Mouse (Mus musculus) embryonic facial prominence, embryonic 13.5 days (tissue): Measurements from ENCODE around the gene Ubtf. TPM values are rescaled to one million over a fixed set of nuclear protein-coding genes. Genes with fewer than 3 reads are reported as not detected.
A peak's percentile ranks its signal among the peaks of the same experiment; 100 is the strongest.

Experiments
- ATAC-seq: fragments of 200-750 bp; cut with Nextera tagmentation; 2 replicates; pipeline ENCODE4 v1.8.0; 2017; ENCODE audit warnings: low read depth; ENCODE audit not compliant: insufficient number of reproducible peaks, insufficient read depth, low FRiP score, low TSS enrichment
- H3K27ac ChIP-seq: fragments of 300-500 bp; sonication (generic); 2 replicates; pipeline ENCODE4 v1.5.1; 2015; ENCODE audit warnings: moderate library complexity, mild to moderate bottlenecking, inconsistent platforms
- H3K27me3 ChIP-seq: fragments of 300-500 bp; sonication (generic); 2 replicates; pipeline ENCODE4 v1.6.1; 2015; ENCODE audit warnings: mild to moderate bottlenecking, inconsistent platforms
- H3K36me3 ChIP-seq: fragments of 300-500 bp; sonication (generic); 2 replicates; pipeline ENCODE4 v1.6.1; 2015; ENCODE audit warnings: mild to moderate bottlenecking, inconsistent platforms
- H3K4me1 ChIP-seq: fragments of 300-500 bp; sonication (generic); 2 replicates; pipeline ENCODE4 v1.6.1; 2015; ENCODE audit warnings: inconsistent platforms
- H3K4me2 ChIP-seq: fragments of 300-500 bp; sonication (generic); 2 replicates; pipeline ENCODE4 v1.6.1; 2015; ENCODE audit warnings: moderate library complexity, mild to moderate bottlenecking, inconsistent platforms
- H3K4me3 ChIP-seq: fragments of 300-500 bp; sonication (generic); 2 replicates; pipeline ENCODE4 v1.5.1; 2015; ENCODE audit warnings: mild to moderate bottlenecking, inconsistent platforms
- H3K9ac ChIP-seq: fragments of 300-500 bp; sonication (generic); 2 replicates; pipeline ENCODE4 v1.6.1; 2015; ENCODE audit warnings: mild to moderate bottlenecking, inconsistent platforms
- H3K9me3 ChIP-seq: fragments of 300-500 bp; sonication (generic); 2 replicates; pipeline ENCODE4 v1.6.1; 2016; ENCODE audit warnings: inconsistent platforms
- WGBS: fragments of 180-500 bp; shearing (Covaris S2); methylation state at CpG from one replicate; pipeline ENCODE4 v1.1.7; 2015; ENCODE audit warnings: mixed read lengths; 5-methylcytosine and 5-hydroxymethylcytosine counted together
- polyA plus RNA-seq: library from polyadenylated mRNA; unstranded; fragments of >200 nt; fragmentation: Nextera tagmentation; extraction: Ambion mirVana; gene quantifications from 2 replicates; pipeline ENCODE4 v1.2.1, GENCODE M21; 2015

Gene Ubtf
- polyA plus RNA-seq, 1 experiment from 2014 or later: 88.5 TPM

DNA sequence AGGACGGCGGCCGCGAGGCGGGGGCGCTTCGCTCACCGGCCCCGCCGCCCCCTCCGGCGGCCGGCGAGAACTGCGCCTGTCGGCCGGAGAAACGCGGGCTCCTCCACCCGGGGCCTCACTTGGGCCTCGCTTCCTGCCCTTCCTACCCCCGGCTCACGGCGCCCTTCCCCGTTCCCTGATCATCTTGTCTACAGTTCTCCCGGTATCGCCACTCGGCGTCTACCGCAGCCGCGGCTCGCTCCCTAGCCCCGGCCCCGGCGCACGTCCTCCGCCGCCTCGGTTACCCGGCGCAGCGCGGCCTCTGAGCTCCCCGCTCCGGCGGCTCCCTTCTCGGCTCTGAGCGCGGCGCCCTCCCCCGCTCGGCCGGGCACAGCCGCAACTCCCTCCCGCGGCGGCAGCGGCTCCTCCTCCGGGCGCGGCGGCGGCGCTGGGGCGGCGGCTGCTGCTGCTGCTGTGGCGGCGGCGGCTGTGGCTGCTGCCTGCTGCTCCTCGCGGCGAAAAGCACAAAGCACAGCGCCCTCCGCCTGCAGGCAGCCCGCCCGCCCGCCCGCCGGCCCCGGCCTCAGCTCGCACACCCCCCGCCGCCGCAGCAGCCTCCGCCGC lies 2.1 kb downstream of the Ubtf start:
- Histone ChIP-seq H3K4me3 (peak overlapping the region; percentile 98), H3K27ac (peak overlapping the region; percentile 99), H3K9me3 (no peaks in the 10 kb centered on the region), H3K4me2 (peak overlapping the region; percentile 89), H3K27me3 (no peaks in the 10 kb centered on the region), H3K36me3 (peaks cover 34% of the 10 kb centered on the region), H3K4me1 (peaks cover 24% of the 10 kb centered on the region), H3K9ac (peak overlapping the region; percentile 100)
- no peak; the same call in 1 of the 2 replicates for ATAC-seq
- under 1% methylated on average over 54 of the region's 87 CpGs for WGBS

DNA sequence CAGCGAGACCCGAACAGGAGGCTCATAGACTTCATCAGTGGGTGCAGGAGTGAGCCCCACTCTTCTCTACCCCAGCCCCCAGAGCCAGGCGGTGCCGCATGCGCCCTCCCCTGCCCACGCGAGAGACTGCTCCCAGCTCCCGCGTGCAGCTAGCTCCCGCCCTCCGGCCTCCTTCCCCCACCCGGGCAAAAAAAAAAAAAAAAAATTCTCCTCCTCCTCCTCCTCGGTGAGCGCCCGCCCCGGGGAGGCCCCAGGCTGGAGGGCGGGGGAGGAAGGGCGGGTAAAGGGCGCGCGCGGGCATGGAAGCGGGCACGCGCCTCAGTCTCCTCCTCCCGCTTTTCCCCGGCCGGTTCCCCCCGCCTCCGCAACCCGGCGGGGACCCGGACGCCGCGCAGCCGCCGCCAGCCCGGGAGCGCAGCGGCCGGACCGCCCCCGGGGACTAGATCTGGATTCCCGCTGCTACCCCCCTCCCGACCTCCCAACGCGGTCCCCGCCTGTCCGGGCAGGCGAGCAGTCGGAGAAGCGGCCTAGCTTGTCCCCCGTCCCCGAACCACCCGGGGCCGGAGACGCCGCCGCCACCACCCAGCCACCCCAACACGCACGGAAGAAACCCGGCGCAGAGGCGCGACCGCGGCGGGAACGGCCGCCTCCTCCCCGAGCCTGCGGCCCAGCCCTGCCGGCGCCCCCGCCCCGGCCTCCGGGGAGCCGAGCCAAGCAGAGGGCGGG lies 2.8 kb downstream of the Ubtf start:
- H3K27ac ChIP-seq: peak overlapping the region; percentile 99
- H3K4me1 ChIP-seq: peaks cover 24% of the 10 kb centered on the region
- H3K27me3 ChIP-seq: no peaks in the 10 kb centered on the region
- ATAC-seq: peak; percentile 18; the same call in 1 of the 2 replicates
- H3K4me2 ChIP-seq: peak overlapping the region; percentile 89
- peak overlapping the region; percentile 100 for H3K9ac ChIP-seq
- peaks cover 40% of the 10 kb centered on the region for H3K36me3 ChIP-seq
- under 1% methylated on average over 57 of the region's 80 CpGs for WGBS
- peak overlapping the region; percentile 98 for H3K4me3 ChIP-seq
- no peaks in the 10 kb centered on the region for H3K9me3 ChIP-seq

DNA sequence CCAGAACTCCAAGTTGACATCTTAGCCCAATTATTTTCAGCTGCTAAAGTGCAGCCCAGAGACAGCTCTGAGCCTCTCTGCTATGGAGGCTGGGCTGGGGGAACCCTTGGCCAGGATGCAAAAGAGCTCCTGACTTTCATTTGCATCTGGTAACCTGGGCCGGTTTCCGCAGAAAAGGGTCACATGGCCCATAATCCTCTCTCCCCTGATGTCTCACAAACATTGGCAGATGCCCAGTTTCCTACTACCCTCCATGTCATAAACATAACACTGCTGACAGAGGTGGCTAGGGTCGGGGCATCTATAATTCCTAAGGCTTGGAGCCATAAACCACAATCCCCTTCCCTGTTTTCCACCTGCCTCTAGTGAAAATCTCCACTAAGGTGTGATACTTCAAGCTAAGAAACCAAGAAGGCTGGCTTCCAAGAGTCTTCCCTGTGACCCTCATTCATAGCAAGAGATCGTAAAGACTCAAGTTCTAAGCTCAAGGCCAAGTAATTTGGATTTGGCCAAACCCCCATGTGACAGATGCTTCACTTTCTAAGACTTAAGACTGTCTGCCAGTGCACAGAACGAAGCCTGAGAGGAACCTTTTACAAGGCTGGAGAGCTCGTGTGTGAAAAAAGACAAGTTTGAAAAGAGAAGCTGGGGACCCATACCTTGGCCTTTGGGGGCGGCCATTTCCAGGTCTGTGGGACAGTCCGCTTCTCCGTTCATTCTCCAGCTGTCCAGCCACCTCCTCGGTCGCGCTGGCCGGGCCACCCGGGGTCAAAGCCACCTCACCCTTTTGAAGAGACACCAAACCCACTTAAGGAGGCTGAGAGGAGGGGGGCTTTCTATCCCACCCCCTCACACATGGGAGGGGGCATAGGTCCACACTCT lies 3.6 kb downstream of the Ubtf start:
- H3K4me1 ChIP-seq: peaks cover 30% of the 10 kb centered on the region
- peaks cover 48% of the 10 kb centered on the region for H3K36me3 ChIP-seq
- H3K9ac ChIP-seq: peak overlapping the region; percentile 100
- peak overlapping the region; percentile 99 for H3K27ac ChIP-seq
- H3K4me3 ChIP-seq: peak overlapping the region; percentile 98
- ATAC-seq: no peak
- WGBS: 15% methylated on average over 14 of the region's 14 CpGs
- H3K9me3 ChIP-seq: no peaks in the 10 kb centered on the region
- H3K27me3 ChIP-seq: no peaks in the 10 kb centered on the region
- H3K4me2 ChIP-seq: peak overlapping the region; percentile 89

DNA sequence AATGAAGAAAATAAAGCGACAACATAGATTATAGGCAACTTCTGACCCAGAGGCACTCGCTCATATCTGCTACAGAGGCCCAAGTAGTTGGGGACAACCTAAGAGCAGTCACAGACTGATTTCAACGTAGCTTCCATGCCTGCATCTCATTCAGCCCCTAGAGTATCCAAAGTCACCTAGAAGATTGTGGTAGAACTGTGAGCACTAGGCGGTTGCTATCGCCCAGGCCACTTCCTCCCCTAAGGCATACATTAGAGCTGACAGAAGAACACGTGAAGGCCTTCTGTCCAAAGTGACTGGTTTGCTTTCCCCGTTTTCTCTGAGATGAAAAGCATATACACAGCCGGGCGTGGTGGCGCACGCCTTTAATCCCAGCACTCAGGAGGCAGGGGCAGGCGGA lies 5.2 kb downstream of the Ubtf start:
- no peaks in the 10 kb centered on the region for H3K9me3 ChIP-seq
- H3K36me3 ChIP-seq: peaks cover 64% of the 10 kb centered on the region
- no peak overlapping the region for H3K9ac ChIP-seq
- no peak overlapping the region for H3K4me3 ChIP-seq
- H3K27ac ChIP-seq: no peak overlapping the region
- peaks cover 39% of the 10 kb centered on the region for H3K4me1 ChIP-seq
- ATAC-seq: no peak
- H3K4me2 ChIP-seq: no peak overlapping the region
- 82% methylated on average over 12 of the region's 12 CpGs for WGBS
- H3K27me3 ChIP-seq: no peaks in the 10 kb centered on the region

DNA sequence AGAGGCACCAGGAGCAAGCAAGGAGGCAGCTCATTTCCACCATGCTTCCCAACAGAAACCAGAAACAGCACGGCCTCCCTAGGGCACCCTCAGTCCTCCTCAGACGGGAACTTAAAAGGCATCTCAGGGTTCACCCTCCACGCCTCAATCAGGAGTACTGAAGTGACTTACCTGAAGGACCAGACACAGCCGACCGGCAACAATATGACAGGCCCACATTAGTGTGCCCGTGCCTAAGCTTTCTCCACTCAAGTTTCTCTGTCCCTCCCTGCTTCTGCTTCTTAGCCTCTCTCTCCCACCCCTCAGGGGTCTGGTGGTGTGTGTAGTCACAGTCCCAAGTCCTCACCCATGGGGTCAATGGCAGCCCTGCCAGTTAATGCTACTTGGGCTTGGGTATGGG lies 7.0 kb downstream of the Ubtf start:
- H3K36me3 ChIP-seq: peaks cover 71% of the 10 kb centered on the region
- WGBS: 78% methylated on average over 6 of the region's 6 CpGs
- H3K27me3 ChIP-seq: no peaks in the 10 kb centered on the region
- H3K4me3 ChIP-seq: no peak overlapping the region
- peaks cover 46% of the 10 kb centered on the region for H3K4me1 ChIP-seq
- H3K9me3 ChIP-seq: no peaks in the 10 kb centered on the region
- no peak overlapping the region for H3K27ac ChIP-seq
- H3K9ac ChIP-seq: 0 out of 2 replicates have a peak overlapping the region, but pooled peaks have one; percentile 41
- H3K4me2 ChIP-seq: no peak overlapping the region
- ATAC-seq: no peak

- Histone ChIP-seq H3K27ac (no peak overlapping the region), H3K9me3 (no peaks in the 10 kb centered on the region), H3K4me1 (peaks cover 46% of the 10 kb centered on the region), H3K36me3 (peaks cover 78% of the 10 kb centered on the region), H3K27me3 (no peaks in the 10 kb centered on the region), H3K4me3 (no peak overlapping the region), H3K4me2 (no peak overlapping the region), H3K9ac (no peak overlapping the region)
- 83% methylated on average over 4 of the region's 4 CpGs for WGBS
- ATAC-seq: no peak
Observed at GRCm38 (mm10) chr11:102311966-102312365, 7.6 kb downstream of the Ubtf start.

- Histone ChIP-seq H3K27me3 (no peaks in the 10 kb centered on the region), H3K9ac (0 out of 2 replicates have a peak overlapping the region, but pooled peaks have one; percentile 63), H3K27ac (no peak overlapping the region), H3K4me1 (peaks cover 43% of the 10 kb centered on the region), H3K4me2 (no peak overlapping the region), H3K4me3 (no peak overlapping the region), H3K36me3 (peaks cover 87% of the 10 kb centered on the region), H3K9me3 (no peaks in the 10 kb centered on the region)
- no peak for ATAC-seq
- WGBS: 38% methylated on average over 38 of the region's 38 CpGs
Observed at GRCm38 (mm10) chr11:102310768-102311695, 8.5 kb downstream of the Ubtf start.

- Histone ChIP-seq H3K4me2 (peak overlapping the region; percentile 63), H3K4me1 (peaks cover 33% of the 10 kb centered on the region), H3K9ac (peak overlapping the region; percentile 63; the same call in 1 of the 2 replicates), H3K4me3 (peak overlapping the region; percentile 43), H3K27me3 (no peaks in the 10 kb centered on the region), H3K9me3 (no peaks in the 10 kb centered on the region), H3K36me3 (peaks cover 82% of the 10 kb centered on the region), H3K27ac (peak overlapping the region; percentile 81)
- no peak for ATAC-seq
- WGBS: 84% methylated on average over 22 of the region's 22 CpGs
Observed at GRCm38 (mm10) chr11:102309821-102310617, 9.5 kb downstream of the Ubtf start.

DNA sequence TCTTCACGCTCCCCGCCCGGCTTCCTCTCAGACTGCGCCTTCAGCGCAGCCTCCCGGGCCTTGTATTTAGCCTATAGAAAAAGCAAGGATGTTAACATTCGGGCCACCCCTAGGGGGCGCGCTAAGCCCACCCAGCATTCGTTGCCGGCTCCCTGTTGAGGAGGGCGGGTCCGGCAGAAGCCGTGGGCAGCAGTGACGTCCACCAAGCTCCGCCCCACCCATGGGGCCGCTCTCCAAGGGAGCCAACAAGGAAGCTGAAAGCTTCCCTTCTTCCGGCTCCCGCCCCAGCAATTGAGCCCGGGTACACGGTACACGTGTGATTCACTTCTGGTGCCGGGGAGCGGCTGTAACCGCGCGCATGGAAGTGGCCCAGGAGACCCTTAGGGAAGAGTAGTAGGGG lies 10.6 kb downstream of the Ubtf start:
- under 1% methylated on average over 27 of the region's 27 CpGs for WGBS
- peaks cover 31% of the 10 kb centered on the region for H3K4me1 ChIP-seq
- peak overlapping the region; percentile 63 for H3K9ac ChIP-seq
- peaks cover 71% of the 10 kb centered on the region for H3K36me3 ChIP-seq
- H3K4me3 ChIP-seq: peak overlapping the region; percentile 43
- no peaks in the 10 kb centered on the region for H3K9me3 ChIP-seq
- no peaks in the 10 kb centered on the region for H3K27me3 ChIP-seq
- peak; percentile 86 for ATAC-seq
- H3K4me2 ChIP-seq: peak overlapping the region; percentile 63
- peak overlapping the region; percentile 81 for H3K27ac ChIP-seq

GRCm38 (mm10) chr11:102308104-102308503 lies 11.4 kb downstream of the Ubtf start:
- H3K36me3 ChIP-seq: peaks cover 63% of the 10 kb centered on the region
- no peaks in the 10 kb centered on the region for H3K9me3 ChIP-seq
- H3K4me2 ChIP-seq: no peak overlapping the region
- no peak for ATAC-seq
- WGBS: 86% methylated on average over 9 of the region's 9 CpGs
- no peak overlapping the region for H3K4me3 ChIP-seq
- no peak overlapping the region for H3K27ac ChIP-seq
- no peaks in the 10 kb centered on the region for H3K27me3 ChIP-seq
- peaks cover 31% of the 10 kb centered on the region for H3K4me1 ChIP-seq
- H3K9ac ChIP-seq: no peak overlapping the region
